Mouse (Mus musculus) liver, embryonic 15.5 days (tissue): Measurements from ENCODE around the gene Cpvl. TPM values are rescaled to one million over a fixed set of nuclear protein-coding genes. Genes with fewer than 3 reads are reported as not detected.

ENCODE experiments used
- ATAC-seq: fragments of 200-750 bp; cut with Nextera tagmentation; 2 replicates; pipeline ENCODE4 v1.8.0; 2017; ENCODE audit warnings: moderate number of reproducible peaks, mild to moderate bottlenecking, moderate library complexity; ENCODE audit not compliant: insufficient read depth
- H3K27ac ChIP-seq: fragments of 300-500 bp; sonication (generic); replicated peaks from 2 replicates; pipeline ENCODE4 v1.5.1; 2015; ENCODE audit warnings: mild to moderate bottlenecking, inconsistent platforms
- H3K27me3 ChIP-seq: fragments of 300-500 bp; sonication (generic); 2 replicates; pipeline ENCODE4 v1.6.1; 2015; ENCODE audit warnings: mild to moderate bottlenecking, inconsistent platforms
- H3K36me3 ChIP-seq: fragments of 300-500 bp; sonication (generic); replicated peaks from 2 replicates; pipeline ENCODE4 v1.6.1; 2015; ENCODE audit warnings: moderate library complexity, mild to moderate bottlenecking, inconsistent platforms
- H3K4me1 ChIP-seq: fragments of 300-500 bp; sonication (generic); replicated peaks from 2 replicates; pipeline ENCODE4 v1.6.1; 2015; ENCODE audit warnings: inconsistent platforms
- H3K4me2 ChIP-seq: fragments of 300-500 bp; sonication (generic); 2 replicates; pipeline ENCODE4 v1.6.1; 2015; ENCODE audit warnings: moderate library complexity, mild to moderate bottlenecking, inconsistent platforms
- H3K4me3 ChIP-seq: fragments of 300-500 bp; sonication (generic); replicated peaks from 2 replicates; pipeline ENCODE4 v1.5.1; 2015; ENCODE audit warnings: mild to moderate bottlenecking, inconsistent platforms
- H3K9ac ChIP-seq: fragments of 300-500 bp; sonication (generic); 2 replicates; pipeline ENCODE4 v1.6.1; 2015; ENCODE audit warnings: moderate library complexity, mild to moderate bottlenecking, inconsistent platforms
- H3K9me3 ChIP-seq: fragments of 300-500 bp; sonication (generic); replicated peaks from 2 replicates; pipeline ENCODE4 v1.6.1; 2016; ENCODE audit warnings: inconsistent platforms
- WGBS: fragments of 180-500 bp; shearing (Covaris S2); methylation state at CpG from one replicate; pipeline ENCODE4 v1.1.7; 2015; ENCODE audit warnings: mixed read lengths; ENCODE audit not compliant: insufficient replicate concordance; 5-methylcytosine and 5-hydroxymethylcytosine counted together
- polyA plus RNA-seq: library from polyadenylated mRNA; unstranded; fragments of >200 nt; fragmentation: Nextera tagmentation; extraction: Ambion mirVana; gene quantifications from 2 replicates; pipeline ENCODE4 v1.2.1, GENCODE M21; 2015

Cpvl gene
- polyA plus RNA-seq, 1 experiment from 2014 or later: not detected

DNA sequence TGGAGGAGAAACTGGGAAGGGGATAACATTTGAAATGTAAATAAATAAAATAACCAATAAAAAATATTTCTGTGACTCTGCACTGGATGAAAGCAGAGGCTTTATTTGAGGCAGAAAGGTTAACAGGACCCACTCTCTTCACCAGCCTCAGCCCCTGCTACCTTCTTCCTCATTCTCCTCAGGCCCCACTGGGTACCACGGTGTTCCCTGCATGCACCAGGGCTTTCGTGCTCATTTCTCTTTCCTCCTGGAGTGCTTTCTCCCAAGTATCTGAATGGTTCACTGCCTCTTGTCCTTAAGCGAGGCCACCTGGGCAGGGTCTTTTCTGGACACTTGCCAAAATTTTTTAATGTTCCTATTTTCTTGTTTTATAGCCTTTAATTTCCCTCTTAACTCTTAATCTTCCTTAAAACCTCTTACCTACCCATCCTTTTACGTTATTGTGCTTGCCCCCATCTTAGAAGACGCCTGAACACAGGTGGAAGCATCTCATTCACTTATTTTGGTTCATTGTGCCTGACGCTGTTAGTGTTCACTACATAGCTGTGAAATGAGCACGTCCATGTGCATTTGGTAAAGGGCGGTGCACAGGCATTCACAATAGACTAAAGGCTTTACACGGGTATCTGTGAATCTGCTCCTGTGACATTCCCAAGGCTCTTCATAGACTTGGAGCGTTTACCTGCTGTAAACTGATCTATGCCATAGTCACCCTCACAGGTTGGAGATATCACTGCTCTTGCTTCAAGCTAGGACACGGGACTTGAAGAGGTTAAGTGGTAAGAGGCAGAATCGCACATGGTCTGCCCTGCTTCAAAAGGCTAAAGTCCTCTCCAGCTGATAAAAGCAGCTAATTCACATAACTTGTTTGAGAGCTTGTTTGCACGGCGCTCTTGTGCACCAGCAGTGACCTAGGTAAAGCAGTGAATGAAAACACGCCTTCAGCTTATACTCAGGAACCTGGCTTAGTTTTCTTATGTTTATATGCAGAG lies 41.0 kb downstream of the Cpvl start:
- Histone ChIP-seq H3K4me3 (no peak overlapping the region), H3K9ac (no peak overlapping the region), H3K4me1 (no peaks in the 10 kb centered on the region), H3K27me3 (no peaks in the 10 kb centered on the region), H3K36me3 (no peaks in the 10 kb centered on the region), H3K27ac (no peak overlapping the region), H3K4me2 (no peak overlapping the region), H3K9me3 (no peaks in the 10 kb centered on the region)
- no peak for ATAC-seq
- WGBS: 63% methylated on average over 15 of the region's 15 CpGs

GRCm38 (mm10) chr6:53931605-53932004 lies 46.9 kb downstream of the Cpvl start:
- H3K27ac ChIP-seq: no peak overlapping the region
- no peak overlapping the region for H3K4me2 ChIP-seq
- no peaks in the 10 kb centered on the region for H3K27me3 ChIP-seq
- no peak overlapping the region for H3K4me3 ChIP-seq
- H3K36me3 ChIP-seq: no peaks in the 10 kb centered on the region
- no peaks in the 10 kb centered on the region for H3K4me1 ChIP-seq
- WGBS: 72% methylated on average over 8 of the region's 8 CpGs
- H3K9ac ChIP-seq: no peak overlapping the region
- no peak for ATAC-seq
- H3K9me3 ChIP-seq: no peaks in the 10 kb centered on the region

GRCm38 (mm10) chr6:53929858-53930257 lies 48.6 kb downstream of the Cpvl start:
- 49% methylated on average over 4 of the region's 4 CpGs for WGBS
- Histone ChIP-seq H3K4me2 (no peak overlapping the region), H3K4me1 (no peaks in the 10 kb centered on the region), H3K27me3 (no peaks in the 10 kb centered on the region), H3K9me3 (no peaks in the 10 kb centered on the region), H3K36me3 (no peaks in the 10 kb centered on the region), H3K27ac (no peak overlapping the region), H3K4me3 (no peak overlapping the region), H3K9ac (no peak overlapping the region)
- no peak for ATAC-seq

GRCm38 (mm10) chr6:53926197-53926596 lies 52.3 kb downstream of the Cpvl start:
- H3K4me1 ChIP-seq: no peaks in the 10 kb centered on the region
- no peak overlapping the region for H3K27ac ChIP-seq
- no peak overlapping the region for H3K9ac ChIP-seq
- no peak for ATAC-seq
- no peaks in the 10 kb centered on the region for H3K27me3 ChIP-seq
- no peak overlapping the region for H3K4me2 ChIP-seq
- 80% methylated on average over 2 of the region's 2 CpGs for WGBS
- H3K4me3 ChIP-seq: no peak overlapping the region
- H3K36me3 ChIP-seq: no peaks in the 10 kb centered on the region
- no peaks in the 10 kb centered on the region for H3K9me3 ChIP-seq

- no peaks in the 10 kb centered on the region for H3K9me3 ChIP-seq
- H3K4me1 ChIP-seq: no peaks in the 10 kb centered on the region
- H3K9ac ChIP-seq: no peak overlapping the region
- no peak overlapping the region for H3K27ac ChIP-seq
- WGBS: 63% methylated on average over 8 of the region's 8 CpGs
- H3K4me2 ChIP-seq: no peak overlapping the region
- H3K4me3 ChIP-seq: no peak overlapping the region
- ATAC-seq: no peak
- no peaks in the 10 kb centered on the region for H3K27me3 ChIP-seq
- H3K36me3 ChIP-seq: no peaks in the 10 kb centered on the region
Measured at GRCm38 (mm10) chr6:53925192-53925591, 53.3 kb downstream of the Cpvl start.

DNA sequence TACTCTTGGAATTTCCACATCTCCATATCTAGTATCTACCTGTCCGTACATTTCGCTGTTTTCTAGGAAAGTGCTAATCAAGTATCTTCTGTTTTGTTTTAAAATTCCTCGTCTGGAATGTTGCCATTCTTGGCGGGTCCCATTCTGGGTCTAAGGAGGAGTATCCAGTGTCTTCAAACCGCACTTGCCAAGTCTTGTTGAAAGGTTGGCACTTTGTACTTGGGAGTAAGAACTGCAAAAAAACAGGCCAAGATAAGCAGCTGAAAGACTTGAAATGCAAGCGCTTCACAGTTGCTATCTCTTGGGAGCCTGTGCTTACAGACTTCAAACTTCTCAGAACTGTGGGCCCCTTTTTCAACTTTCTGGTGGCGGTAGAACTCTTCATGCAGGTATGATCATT lies 58.4 kb downstream of the Cpvl start:
- no peaks in the 10 kb centered on the region for H3K27me3 ChIP-seq
- H3K27ac ChIP-seq: no peak overlapping the region
- no peak for ATAC-seq
- H3K4me1 ChIP-seq: no peaks in the 10 kb centered on the region
- no peak overlapping the region for H3K4me2 ChIP-seq
- no peaks in the 10 kb centered on the region for H3K36me3 ChIP-seq
- H3K4me3 ChIP-seq: no peak overlapping the region
- no peak overlapping the region for H3K9ac ChIP-seq
- WGBS: 60% methylated on average over 7 of the region's 7 CpGs
- H3K9me3 ChIP-seq: no peaks in the 10 kb centered on the region

DNA sequence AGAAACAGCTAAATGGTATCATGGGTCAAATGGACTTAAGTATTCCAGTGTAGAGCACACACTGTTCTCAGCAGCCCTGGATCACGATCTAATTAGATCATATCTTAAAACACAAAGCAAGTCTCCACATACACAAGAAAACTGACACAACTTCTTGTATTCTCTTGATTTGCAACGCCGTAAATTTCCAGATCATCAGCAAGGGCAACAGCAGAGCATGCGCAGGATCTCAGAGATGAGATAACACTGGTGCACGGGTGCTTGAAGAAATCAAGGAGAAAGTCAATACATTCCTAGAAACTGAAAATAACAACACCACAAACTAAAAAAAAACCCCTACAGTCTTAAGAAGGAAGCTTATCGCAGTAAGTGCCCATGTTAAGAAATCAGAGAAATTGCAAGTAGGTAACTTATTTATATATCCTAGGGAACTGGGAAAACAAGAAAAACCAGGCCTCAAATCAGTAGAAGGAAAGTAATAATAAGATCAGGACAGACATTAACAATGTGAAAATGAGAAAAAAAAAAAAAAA lies 61.4 kb downstream of the Cpvl start:
- no peak overlapping the region for H3K4me3 ChIP-seq
- WGBS: 71% methylated on average over 6 of the region's 6 CpGs
- H3K9ac ChIP-seq: no peak overlapping the region
- H3K9me3 ChIP-seq: no peaks in the 10 kb centered on the region
- H3K4me1 ChIP-seq: no peaks in the 10 kb centered on the region
- H3K27me3 ChIP-seq: no peaks in the 10 kb centered on the region
- H3K4me2 ChIP-seq: no peak overlapping the region
- no peak overlapping the region for H3K27ac ChIP-seq
- ATAC-seq: no peak
- H3K36me3 ChIP-seq: no peaks in the 10 kb centered on the region

DNA sequence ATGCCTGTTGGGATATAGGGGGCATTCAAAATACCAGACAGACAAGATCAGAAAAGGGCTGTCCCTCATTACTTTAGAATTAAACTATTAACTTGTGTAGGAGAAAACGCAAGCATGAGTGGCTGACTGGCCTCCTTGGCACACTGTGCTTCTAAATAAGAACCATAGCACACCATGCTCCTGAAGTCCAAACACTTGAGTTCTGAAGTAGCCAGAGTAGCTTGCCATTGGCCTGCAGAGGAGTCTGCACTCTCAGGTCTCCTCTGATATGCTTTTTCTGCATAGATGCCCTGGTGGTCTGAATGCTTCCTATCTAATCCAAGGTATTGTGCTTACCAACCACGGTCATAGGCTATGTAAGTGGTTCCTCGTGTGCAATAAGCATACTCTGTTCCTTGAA lies 63.1 kb downstream of the Cpvl start:
- Histone ChIP-seq H3K4me1 (no peaks in the 10 kb centered on the region), H3K4me2 (no peak overlapping the region), H3K36me3 (no peaks in the 10 kb centered on the region), H3K4me3 (no peak overlapping the region), H3K27ac (no peak overlapping the region), H3K27me3 (no peaks in the 10 kb centered on the region), H3K9ac (no peak overlapping the region), H3K9me3 (no peaks in the 10 kb centered on the region)
- ATAC-seq: no peak
- 63% methylated on average over 3 of the region's 3 CpGs for WGBS

GRCm38 (mm10) chr6:53913151-53913550 lies 65.3 kb downstream of the Cpvl start:
- H3K36me3 ChIP-seq: no peaks in the 10 kb centered on the region
- no peaks in the 10 kb centered on the region for H3K27me3 ChIP-seq
- no peak overlapping the region for H3K4me3 ChIP-seq
- no peaks in the 10 kb centered on the region for H3K9me3 ChIP-seq
- no peaks in the 10 kb centered on the region for H3K4me1 ChIP-seq
- H3K27ac ChIP-seq: no peak overlapping the region
- no peak for ATAC-seq
- H3K9ac ChIP-seq: no peak overlapping the region
- WGBS: 53% methylated on average over 7 of the region's 7 CpGs
- H3K4me2 ChIP-seq: no peak overlapping the region

GRCm38 (mm10) chr6:53912112-53912782 lies 66.2 kb downstream of the Cpvl start:
- H3K27me3 ChIP-seq: no peaks in the 10 kb centered on the region
- H3K4me3 ChIP-seq: no peak overlapping the region
- H3K9ac ChIP-seq: no peak overlapping the region
- no peaks in the 10 kb centered on the region for H3K9me3 ChIP-seq
- no peak for ATAC-seq
- H3K4me1 ChIP-seq: no peaks in the 10 kb centered on the region
- H3K36me3 ChIP-seq: no peaks in the 10 kb centered on the region
- WGBS: 57% methylated on average over 6 of the region's 6 CpGs
- H3K4me2 ChIP-seq: no peak overlapping the region
- H3K27ac ChIP-seq: no peak overlapping the region

- 38% methylated on average over 3 of the region's 3 CpGs for WGBS
- no peaks in the 10 kb centered on the region for H3K9me3 ChIP-seq
- no peak for ATAC-seq
- no peaks in the 10 kb centered on the region for H3K36me3 ChIP-seq
- no peaks in the 10 kb centered on the region for H3K27me3 ChIP-seq
- no peak overlapping the region for H3K27ac ChIP-seq
- peaks cover 14% of the 10 kb centered on the region for H3K4me1 ChIP-seq
- H3K4me2 ChIP-seq: no peak overlapping the region
- H3K4me3 ChIP-seq: no peak overlapping the region
- H3K9ac ChIP-seq: no peak overlapping the region
Measured at GRCm38 (mm10) chr6:53909986-53910385, 68.5 kb downstream of the Cpvl start.
